Mouse (Mus musculus) brain, embryonic 14.5 days (tissue): Measurements from ENCODE around the gene Cfap77.

Source experiments
- CTCF ChIP-seq: fragments of 200-500 bp; IDR thresholded peaks from 2 replicates; pipeline ENCODE4 v1.5.1; 2012; ENCODE audit warnings: inconsistent platforms, mild to moderate bottlenecking, moderate library complexity, borderline replicate concordance; ENCODE audit not compliant: insufficient read depth, insufficient read length; ENCODE audit errors: extremely low read depth
- POLR2A ChIP-seq: fragments of 200-500 bp; IDR thresholded peaks from 2 replicates; pipeline ENCODE4 v1.6.1; 2012; ENCODE audit warnings: mild to moderate bottlenecking, inconsistent platforms, borderline replicate concordance; ENCODE audit not compliant: poor library complexity, insufficient read depth, insufficient read length, severe bottlenecking; ENCODE audit errors: extremely low read depth

DNA sequence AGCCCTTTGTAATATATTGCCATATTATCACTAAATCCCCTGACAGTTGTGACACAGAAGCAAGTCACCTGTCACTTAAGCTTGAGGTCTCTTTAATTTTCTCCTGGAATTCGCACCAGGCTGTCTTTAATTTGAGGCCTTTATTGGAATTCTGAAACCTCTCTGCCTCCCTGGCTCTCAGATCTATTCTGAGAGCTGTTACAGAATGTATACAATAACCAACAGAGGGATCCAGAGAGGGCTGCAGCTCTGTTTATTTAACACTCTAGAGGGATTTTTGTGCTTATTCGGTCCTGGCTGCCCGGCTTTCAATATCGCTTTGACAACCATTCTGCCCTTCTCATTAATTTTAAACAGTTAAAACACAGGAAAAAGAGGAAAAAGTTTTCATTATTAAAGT is 170.0 kb downstream of the Cfap77 start:
- TF ChIP-seq CTCF = no peak
- no peak for TF ChIP-seq POLR2A
